Mouse (Mus musculus) neural tube, embryonic 10.5 days (tissue): ENCODE measurements around the gene Ppp1r3d.

Experiments used
- DNase-seq: peaks from one replicate; pipeline ENCODE4 v3.0.0-alpha.2; 2017; ENCODE audit warnings: low spot score; ENCODE audit errors: extremely low spot score

Ppp1r3d gene

DNA sequence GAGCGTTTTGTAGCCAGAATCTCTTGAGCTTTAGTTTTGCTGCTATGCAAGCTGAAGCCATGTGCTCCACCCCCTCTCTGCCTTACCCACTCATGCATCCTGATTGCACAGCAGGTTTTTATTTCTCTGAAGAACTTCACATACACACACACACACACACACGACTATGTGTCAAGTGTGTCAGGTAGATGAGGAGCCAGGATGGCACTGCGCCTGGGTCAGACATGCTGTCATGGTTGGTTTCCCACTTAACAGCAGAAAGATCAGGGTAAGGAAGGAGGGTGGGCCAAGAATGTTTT lies 827 bp upstream of the Ppp1r3d start:
- no peak for DNase-seq

DNA sequence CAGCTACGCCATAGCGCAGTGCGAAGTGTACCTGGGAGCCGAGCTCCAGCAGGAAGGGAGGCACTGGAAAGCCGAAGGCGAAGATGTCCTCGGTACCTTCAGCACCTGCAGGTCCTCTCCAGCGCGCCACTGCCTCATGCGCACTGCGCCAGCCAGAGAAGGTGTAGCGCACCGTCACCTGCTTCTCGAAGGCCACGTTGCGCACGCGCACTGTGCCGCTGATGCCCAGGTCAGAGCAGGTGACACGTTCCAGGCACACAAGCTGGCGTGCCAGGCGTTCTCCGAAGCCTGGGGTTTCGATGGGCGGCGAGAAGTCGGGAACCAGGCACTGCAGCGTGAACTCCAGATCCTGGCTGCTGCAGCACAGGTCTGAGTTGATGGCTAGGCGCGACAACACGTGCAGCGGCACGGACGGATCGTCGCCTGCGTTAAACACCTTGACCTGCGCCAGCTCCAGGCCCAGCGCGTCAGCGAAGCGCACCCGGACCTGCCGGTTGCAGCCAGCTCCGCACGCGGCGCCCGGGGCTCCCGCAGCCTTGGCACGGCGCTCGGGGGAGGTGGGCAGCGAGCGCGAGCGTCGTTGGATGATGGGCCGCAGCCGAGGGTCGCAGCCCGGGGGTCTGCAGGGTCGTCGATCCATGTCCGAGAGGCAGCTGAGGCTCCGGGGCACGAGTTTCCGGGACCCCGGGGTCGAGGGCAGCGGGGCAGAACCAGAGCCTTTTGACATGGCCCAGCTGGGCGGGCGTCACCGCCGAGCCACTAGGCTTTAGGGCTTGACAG lies 601 bp downstream of the Ppp1r3d start:
- DNase-seq, result peak; percentile 66

DNA sequence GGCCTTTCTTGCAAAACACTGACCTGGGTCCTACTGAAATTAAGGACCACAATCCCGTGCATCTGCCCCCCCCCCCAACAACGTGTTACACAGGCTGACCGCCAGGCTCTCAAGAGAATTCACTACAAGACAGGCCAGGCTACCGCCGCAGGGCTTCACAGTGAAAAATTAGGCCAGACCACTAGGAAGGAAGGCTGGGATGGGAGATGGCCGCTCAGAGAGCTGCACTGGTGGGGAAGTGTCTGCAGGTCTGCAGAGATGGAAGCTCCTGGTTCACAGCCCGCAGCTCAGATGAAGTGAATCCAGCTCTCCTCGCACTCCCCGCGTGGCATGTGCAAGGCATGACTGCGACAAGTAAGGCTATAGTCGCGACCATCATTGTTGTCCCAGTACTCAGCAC lies 1.2 kb downstream of the Ppp1r3d start:
- DNase-seq, result no peak

DNA sequence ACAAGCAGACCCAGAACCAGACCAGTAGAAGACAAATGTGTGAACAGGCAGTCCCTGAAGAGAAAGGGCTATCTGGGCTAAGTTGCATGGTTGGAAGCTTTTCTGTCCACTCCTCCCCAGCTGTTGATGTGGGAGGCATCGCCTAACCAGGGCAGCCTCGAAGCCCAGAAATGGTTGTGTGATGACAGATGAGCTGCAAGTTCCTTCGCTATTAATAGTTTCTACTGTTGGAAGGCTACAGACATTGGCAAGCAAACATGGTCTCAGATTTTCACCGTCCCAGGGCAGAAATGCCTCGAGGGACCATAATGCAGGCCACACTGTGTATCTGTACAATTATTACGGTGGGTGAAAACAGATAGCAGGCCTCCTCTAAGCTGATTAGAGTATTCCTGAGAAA lies 1.7 kb downstream of the Ppp1r3d start:
- peak; percentile 15 for DNase-seq

DNA sequence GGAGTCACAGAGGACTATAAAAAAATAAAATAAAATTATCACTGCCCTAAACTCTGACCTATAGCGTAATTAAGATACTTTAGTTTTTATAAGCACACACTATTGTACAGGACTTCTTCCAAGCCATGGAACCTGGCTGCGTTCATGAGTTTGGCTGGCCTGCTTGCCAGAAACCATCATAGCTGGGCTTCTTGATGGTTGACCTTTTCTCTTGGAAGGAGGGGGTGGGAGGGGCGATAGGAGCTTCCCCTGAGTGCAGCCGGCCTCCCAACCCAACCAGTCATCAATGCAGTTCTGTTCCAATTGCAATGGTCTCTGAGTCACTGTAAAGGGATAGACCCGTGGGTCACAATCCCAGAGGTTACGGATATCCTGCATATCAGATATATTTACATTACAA lies 4.0 kb downstream of the Ppp1r3d start:
- peak; percentile 8 for DNase-seq

DNA sequence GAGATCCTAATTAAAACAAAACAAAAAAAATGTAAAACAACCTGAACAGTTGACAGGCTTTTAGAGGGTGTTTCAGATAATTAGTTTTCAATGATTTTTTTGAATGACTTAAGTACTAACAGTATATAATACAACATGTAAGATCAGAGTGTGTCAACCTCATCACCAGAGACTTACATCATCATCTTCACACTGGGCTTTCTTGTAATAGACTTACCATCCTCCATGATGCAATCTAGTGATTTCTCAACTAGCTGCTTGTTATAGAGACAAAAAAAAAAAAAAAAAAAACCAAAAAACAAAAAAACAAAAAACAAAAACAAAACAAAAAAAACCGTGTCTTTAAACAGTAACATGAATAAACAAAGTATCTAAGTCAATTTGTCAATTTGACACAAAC lies 5.2 kb downstream of the Ppp1r3d start:
- no peak for DNase-seq

DNA sequence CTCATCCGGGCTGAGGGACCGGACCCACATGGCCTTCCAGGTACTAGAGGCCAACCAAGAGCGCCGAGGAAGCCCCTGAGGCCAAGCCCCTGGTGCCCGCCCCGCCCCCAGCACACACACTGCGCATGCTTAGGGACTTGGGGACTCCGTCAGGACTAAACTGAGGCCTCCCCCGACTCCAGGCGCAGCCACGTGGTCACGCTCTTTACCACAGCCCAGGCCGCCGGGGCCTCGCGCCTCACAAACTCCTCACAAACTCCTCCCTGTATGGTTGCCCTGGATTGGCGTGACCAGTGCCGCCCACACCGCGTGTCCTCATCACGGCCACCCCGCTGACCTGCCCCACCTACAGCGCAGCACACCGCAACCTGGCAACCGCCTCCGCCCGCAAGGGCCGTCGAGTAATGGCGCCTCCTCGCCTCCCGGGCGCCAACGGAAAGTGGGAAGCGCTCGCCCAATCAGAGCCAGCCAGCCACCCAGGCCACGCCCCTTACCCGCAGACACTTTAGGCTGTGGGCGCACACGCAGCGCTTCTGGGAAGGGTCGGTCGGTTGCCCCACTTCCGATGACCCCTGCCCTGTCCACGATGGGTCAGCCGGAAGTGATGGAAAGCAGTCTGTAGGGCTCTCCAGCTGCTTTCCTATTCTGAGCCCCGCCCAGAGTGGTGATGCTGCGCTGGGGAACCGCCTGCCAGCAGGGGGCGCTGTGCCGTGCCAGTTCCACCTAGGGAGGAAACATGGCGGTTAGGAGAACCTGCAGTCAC lies 7.0 kb downstream of the Ppp1r3d start, which contains the start of gene Sycp2:
Gene Sycp2 (minus strand): TSS at position 633 of the 763 bp plus-strand sequence.
- DNase-seq, result peak; percentile 11
